Mouse (Mus musculus): ENCODE measurements around the gene Ctnnbip1. TPM values are rescaled to one million over a fixed set of nuclear protein-coding genes. Genes with fewer than 3 reads are reported as not detected.
A peak's percentile ranks its signal among the peaks of the same experiment; 100 is the strongest.

The Ctnnbip1 gene
- total RNA-seq, 2 experiments from 2014 or later: 19.0 to 21.4 TPM

DNA sequence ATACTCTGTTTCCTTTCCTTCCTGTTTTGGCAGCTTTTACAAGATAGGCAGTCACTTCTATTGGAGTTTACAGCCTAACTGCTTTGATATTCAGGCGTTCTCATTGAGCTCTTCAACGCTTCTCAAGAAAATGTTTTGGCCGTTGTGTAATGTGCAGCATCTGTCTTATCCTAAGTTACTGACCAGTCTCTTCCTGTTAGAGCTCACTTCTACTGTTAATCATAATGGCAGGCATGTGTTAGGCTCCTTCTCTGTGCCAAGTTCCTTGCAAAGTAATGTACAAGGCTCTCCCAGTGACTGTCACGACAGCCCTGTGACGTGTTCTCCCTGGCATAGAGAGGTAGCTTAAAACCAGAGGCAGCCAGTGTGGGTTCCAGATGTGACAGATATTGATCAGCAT is 33.7 kb downstream of the Ctnnbip1 start:
- Histone ChIP-seq H3K27ac (no peak overlapping the region), H3K4me3 (no peak overlapping the region)
- no peak for TF ChIP-seq CTCF (IDR thresholded peaks at IDR 0.05)
- no peak for DNase-seq
- intact Hi-C loops (cut with DNase I): no loop called here

DNA sequence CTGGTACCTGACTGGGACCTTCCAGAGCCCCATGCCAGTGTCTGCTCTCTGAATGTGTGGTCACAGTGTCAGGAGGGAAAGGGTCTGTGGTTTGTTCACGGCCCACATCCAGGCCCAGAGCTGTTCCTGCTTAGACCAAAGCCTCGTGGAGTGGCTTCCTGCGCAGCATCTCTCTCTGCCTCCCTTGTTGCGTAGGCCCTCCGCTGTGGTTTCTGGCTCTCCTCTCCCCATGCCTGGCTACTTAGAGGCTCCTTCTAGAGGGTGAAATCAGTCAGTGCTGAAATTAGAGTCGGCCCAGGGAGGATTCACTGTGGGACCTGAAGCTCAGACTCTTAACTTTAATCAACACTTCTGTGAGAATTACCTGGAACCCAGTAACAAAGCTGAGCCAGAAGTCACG is 35.8 kb downstream of the Ctnnbip1 start:
- TF ChIP-seq CTCF (IDR thresholded peaks at IDR 0.05): no peak
- H3K27ac ChIP-seq: no peak overlapping the region
- no peak for DNase-seq
- intact Hi-C loops (cut with DNase I): no loop called here
- H3K4me3 ChIP-seq: no peak overlapping the region

DNA sequence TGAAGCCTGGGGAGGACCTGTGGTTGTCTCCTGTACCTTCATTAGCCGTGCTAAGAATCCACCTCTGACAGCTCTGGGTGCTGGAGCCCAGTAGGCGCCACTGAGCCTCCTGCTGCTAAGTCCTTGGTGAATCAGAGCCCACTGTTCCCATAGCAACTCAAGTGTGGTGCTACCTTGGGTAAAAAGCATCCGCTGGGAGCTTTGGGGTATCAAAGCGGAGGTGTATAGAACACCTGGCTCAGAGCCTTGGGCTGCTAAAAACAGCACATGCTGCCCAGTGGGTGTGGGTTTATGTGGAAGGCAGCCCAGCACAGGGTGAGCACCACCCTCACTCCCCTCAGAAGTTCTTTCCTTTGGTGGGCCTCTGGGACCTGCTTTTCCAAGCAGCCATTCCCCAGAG is 38.1 kb downstream of the Ctnnbip1 start:
- no peak overlapping the region for H3K27ac ChIP-seq
- no peak for TF ChIP-seq CTCF (IDR thresholded peaks at IDR 0.05)
- H3K4me3 ChIP-seq: no peak overlapping the region
- intact Hi-C loops (cut with DNase I): no loop called here
- no peak for DNase-seq

GRCm38 (mm10) chr4:149557905-149558304 is 39.9 kb downstream of the Ctnnbip1 start:
- Histone ChIP-seq H3K27ac (no peak overlapping the region; the same call in 1 of the 2 replicates), H3K4me3 (no peak overlapping the region)
- peak; percentile 31 for DNase-seq
- intact Hi-C loops (cut with DNase I): no loop called here
- TF ChIP-seq CTCF (IDR thresholded peaks at IDR 0.05): no peak

GRCm38 (mm10) chr4:149558389-149558788 is 40.4 kb downstream of the Ctnnbip1 start:
- no peak overlapping the region for H3K4me3 ChIP-seq
- intact Hi-C loops (cut with DNase I): no loop called here
- H3K27ac ChIP-seq: no peak overlapping the region; the same call in 1 of the 2 replicates
- DNase-seq: no peak
- TF ChIP-seq CTCF (IDR thresholded peaks at IDR 0.05): no peak

DNA sequence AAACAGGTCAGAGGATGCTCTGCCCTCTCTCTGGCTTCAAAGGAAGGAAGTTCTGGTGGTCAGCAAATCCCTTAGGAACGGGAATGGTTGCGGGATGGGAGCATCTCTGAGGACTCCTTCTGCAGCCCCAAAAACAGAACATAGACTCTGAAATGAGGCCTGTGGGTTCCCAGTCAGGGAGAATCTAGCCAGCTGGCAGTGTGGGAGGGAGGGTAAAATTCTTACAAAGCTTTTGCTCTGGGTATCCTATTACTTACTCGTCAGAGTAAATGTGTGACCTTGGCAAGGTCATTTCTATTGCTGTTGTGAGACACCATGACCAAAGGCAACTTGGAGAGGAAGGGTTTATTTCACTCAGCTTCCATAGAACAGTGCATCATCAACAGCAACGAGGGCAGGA is 43.4 kb downstream of the Ctnnbip1 start:
- DNase-seq: peak; percentile 15
- no peak overlapping the region for H3K4me3 ChIP-seq
- no peak overlapping the region for H3K27ac ChIP-seq
- intact Hi-C loops (cut with DNase I): no loop called here
- no peak for TF ChIP-seq CTCF (IDR thresholded peaks at IDR 0.05)

GRCm38 (mm10) chr4:149561986-149562904 is 44.2 kb downstream of the Ctnnbip1 start:
- peak overlapping the region; percentile 21 for H3K4me3 ChIP-seq
- no peak for TF ChIP-seq CTCF (IDR thresholded peaks at IDR 0.05)
- intact Hi-C loops (cut with DNase I): no loop called here
- peak overlapping the region; percentile 70 for H3K27ac ChIP-seq
- peak; percentile 77 for DNase-seq

DNA sequence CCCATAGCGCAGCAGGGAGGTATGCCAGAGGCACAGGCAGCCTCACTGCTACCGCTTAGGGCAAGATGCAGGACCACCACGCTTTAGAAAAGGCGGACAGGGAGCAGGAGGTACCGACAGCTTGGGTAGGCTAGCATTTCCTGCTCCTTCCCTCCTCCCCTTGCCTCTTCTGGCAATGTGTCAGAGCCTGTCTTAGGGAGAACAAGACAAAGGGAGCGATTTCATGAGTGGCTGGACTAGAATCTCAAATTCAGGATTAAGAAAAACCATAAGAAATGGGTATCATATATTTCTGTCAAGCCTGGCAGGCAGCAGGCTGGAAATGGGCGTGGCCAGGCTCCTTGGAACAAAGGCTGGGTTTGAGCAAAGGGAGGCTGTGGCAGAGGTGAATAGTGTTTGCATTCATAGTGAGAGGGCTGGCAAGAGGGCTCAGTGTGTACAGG is 44.9 kb downstream of the Ctnnbip1 start:
- intact Hi-C loops (cut with DNase I): no loop called here
- no peak for DNase-seq
- TF ChIP-seq CTCF (IDR thresholded peaks at IDR 0.05): no peak
- peak overlapping the region; percentile 21 for H3K4me3 ChIP-seq
- peak overlapping the region; percentile 70 for H3K27ac ChIP-seq

- no peak overlapping the region for H3K4me3 ChIP-seq
- H3K27ac ChIP-seq: 0 out of 2 replicates have a peak overlapping the region, but pooled peaks have one; percentile 20
- no peak for DNase-seq
- TF ChIP-seq CTCF (IDR thresholded peaks at IDR 0.05): no peak
- intact Hi-C loops (cut with DNase I): no loop called here
Observed at GRCm38 (mm10) chr4:149563941-149564361, 45.9 kb downstream of the Ctnnbip1 start.

- intact Hi-C loops (cut with DNase I): no loop called here
- H3K27ac ChIP-seq: peak overlapping the region; percentile 68
- peak; percentile 57 for TF ChIP-seq CTCF (IDR thresholded peaks at IDR 0.05)
- DNase-seq: peak; percentile 83
- peak overlapping the region; percentile 34; the same call in 1 of the 2 replicates for H3K4me3 ChIP-seq
Observed at GRCm38 (mm10) chr4:149564452-149565407, 46.7 kb downstream of the Ctnnbip1 start.

DNA sequence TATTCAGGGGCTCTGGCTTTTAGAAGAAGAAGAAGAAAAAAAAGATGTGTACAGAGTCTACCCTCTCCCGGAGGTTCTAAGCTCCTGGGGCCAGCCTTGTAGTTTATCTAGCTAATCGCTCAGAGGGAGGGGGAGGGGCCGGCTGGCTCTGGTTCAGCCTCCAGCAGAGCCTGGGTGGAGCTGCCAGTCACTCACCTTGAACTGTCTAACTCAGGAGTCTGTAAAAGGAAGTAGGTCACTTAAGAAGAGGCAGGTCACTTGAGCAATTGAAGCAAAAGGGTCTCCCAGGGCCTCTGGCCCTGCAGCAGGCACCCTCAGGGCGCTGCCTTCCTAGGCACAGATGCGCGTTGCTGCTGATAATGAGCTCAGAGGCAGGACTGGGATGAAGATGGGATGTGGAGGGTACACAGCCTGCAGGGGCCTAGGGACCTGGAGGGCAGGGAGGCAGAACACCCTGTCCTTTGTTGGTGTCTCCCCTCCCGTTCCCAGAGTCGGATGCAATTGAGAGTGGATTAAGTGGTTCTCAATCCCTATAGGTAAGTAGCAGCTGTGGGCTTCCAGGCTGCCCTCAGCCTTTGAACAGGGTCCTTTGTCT is 49.5 kb downstream of the Ctnnbip1 start:
- H3K4me3 ChIP-seq: no peak overlapping the region
- no peak for DNase-seq
- H3K27ac ChIP-seq: no peak overlapping the region
- TF ChIP-seq CTCF (IDR thresholded peaks at IDR 0.05): no peak
- intact Hi-C loops (cut with DNase I): no loop called here

GRCm38 (mm10) chr4:149568622-149569021 is 50.6 kb downstream of the Ctnnbip1 start:
- intact Hi-C loops (cut with DNase I): no loop called here
- no peak overlapping the region for H3K4me3 ChIP-seq
- DNase-seq: no peak
- no peak overlapping the region for H3K27ac ChIP-seq
- TF ChIP-seq CTCF (IDR thresholded peaks at IDR 0.05): no peak
